Mouse (Mus musculus): ENCODE data around the gene Ubxn11.

GRCm38 (mm10) chr4:134126300-134127120 lies 24.1 kb downstream of the Ubxn11 start:
- no peak for TF ChIP-seq CTCF (IDR thresholded peaks at IDR 0.05; ENCODE audit: low read depth)
- no peak for TF ChIP-seq EP300 (IDR thresholded peaks at IDR 0.05; ENCODE audit: low read depth)
